Comparison of ENCODE assay signal across 10 mouse cellular contexts in genomic region chr4:41493464-41494116, GRCm38 (mm10). TPM values are rescaled to one million over a fixed set of nuclear protein-coding genes. Genes with fewer than 3 reads are reported as not detected.
A peak's percentile ranks its signal among the peaks of the same experiment; 100 is the strongest.
DNase-seq lines count a peak whose midpoint lies in the region; ATAC-seq and TF ChIP-seq lines count a peak whose summit lies in the region.
"Had no signal": no experiment of that assay in that cellular context is flagged by ENCODE, and none has a peak within 500 bp of the region (broad histone marks: within the 10 kb centered on the region; RNA-seq: fewer than 3 reads in every experiment).

No protein-coding gene starts in this region.

- peaks cover 35% of the 10 kb centered on the region for H3K4me1 ChIP-seq in liver, adult 2 months (ENCODE audit: control insufficient read depth, insufficient read depth, low read length)
- H3K4me1 ChIP-seq in intestine, embryonic 14.5 days (replicated peaks; ENCODE audit: control insufficient read depth, insufficient read depth, low read length): peaks cover 11% of the 10 kb centered on the region; the same call in 1 of the 2 replicates

- H3K4me3 ChIP-seq in liver, adult 2 months (ENCODE audit: insufficient read depth, low read depth, low read length): no peak overlapping the region
- no peak overlapping the region for H3K4me3 ChIP-seq in intestine, embryonic 14.5 days (ENCODE audit: low read depth, low read length)

- H3K36me3 ChIP-seq in liver, adult 2 months (ENCODE audit: control insufficient read depth, insufficient read depth, low read length): peaks cover 3% of the 10 kb centered on the region; the same call in 1 of the 2 replicates
- no peaks in the 10 kb centered on the region for H3K36me3 ChIP-seq in intestine, embryonic 14.5 days (ENCODE audit: control insufficient read depth, insufficient read depth, low read length)

- no peak for TF ChIP-seq CTCF in liver, adult 2 months (IDR thresholded peaks at IDR 0.05; ENCODE audit: low read depth, low read length)

- no peaks in the 10 kb centered on the region for H3K27me3 ChIP-seq in liver, adult 2 months (ENCODE audit: control insufficient read depth, insufficient read depth, low read length)
- peaks cover 25% of the 10 kb centered on the region for H3K27me3 ChIP-seq in intestine, embryonic 14.5 days (replicated peaks; ENCODE audit: control insufficient read depth, insufficient read depth, low read length)

- 0 out of 2 replicates have a peak, but pooled peaks have one; percentile 16 for ATAC-seq in intestine, embryonic 14.5 days (replicated peaks; ENCODE audit: low FRiP score, low TSS enrichment, low read depth)
- ATAC-seq: CD4-positive, CD25-positive, alpha-beta regulatory T cell, adult 4 months; hindbrain, embryonic 16.5 days had no signal

- peak; percentile 93 for DNase-seq in liver, adult 2 months (ENCODE audit: extremely low read depth, low read depth, low spot score)
- no peak for DNase-seq in liver
- peak; percentile 54 for DNase-seq in intestine, embryonic 14.5 days (ENCODE audit: low spot score)
- DNase-seq in lung, postnatal 10 days: peak; percentile 53
- peak; percentile 52 for DNase-seq in yolk sac, embryonic 10.5 days (ENCODE audit: low spot score)
- DNase-seq in spleen, adult 18-20 months: no peak
- no peak for DNase-seq in urinary bladder, adult 2 months (ENCODE audit: low spot score)
- DNase-seq: midbrain, embryonic 14.5 days had no signal

- H3K9ac ChIP-seq in liver, adult 2 months (ENCODE audit: low read depth, low read length): no peak overlapping the region
- H3K9ac ChIP-seq in intestine, embryonic 14.5 days (ENCODE audit: low read length): no peak overlapping the region

- no peak overlapping the region for H3K4me2 ChIP-seq in intestine, embryonic 14.5 days (ENCODE audit: low read length)

- H3K9me3 ChIP-seq in intestine, embryonic 14.5 days (ENCODE audit: control insufficient read depth, low read length): no peaks in the 10 kb centered on the region

- no peak for TF ChIP-seq POLR2A in liver, adult 2 months (IDR thresholded peaks at IDR 0.05; ENCODE audit: extremely low read depth, insufficient read depth, low read length)

- 45% methylated on average over 3 of the region's 3 CpGs for WGBS in liver, adult 2 months
- 52% methylated on average over 3 of the region's 3 CpGs for WGBS in intestine, embryonic 14.5 days

- peak overlapping the region; percentile 87 for H3K27ac ChIP-seq in liver, adult 2 months (replicated peaks; ENCODE audit: insufficient read depth, low read depth, low read length)
- H3K27ac ChIP-seq in intestine, embryonic 14.5 days (ENCODE audit: low read depth): no peak overlapping the region

- peaks cover 11% of the 10 kb centered on the region; the same call in 1 of the 2 replicates for H3K79me2 ChIP-seq in liver, adult 2 months (ENCODE audit: control insufficient read depth, insufficient read depth, low read length)

RNA-seq across cellular contexts. Expression of gene AI464131, which starts 9.3 kb away (rescaled TPM):
- total RNA-seq in liver, adult 2 months (2014; rRNA removed): 15.9 and 21.7 TPM in 2 replicates
- polyA plus RNA-seq in liver, adult 2 months (2012; rRNA removed): 27.9 and 28.9 TPM in 2 replicates
- polyA plus RNA-seq in intestine, embryonic 14.5 days (2014; fragmentation: Nextera tagmentation; extraction: Ambion mirVana): 6.1 and 6.9 TPM in 2 replicates
- polyA plus RNA-seq in urinary bladder, adult 2 months (2012; rRNA removed): 8.0 and 11.4 TPM in 2 replicates
- polyA plus RNA-seq: CD4-positive, CD25-positive, alpha-beta regulatory T cell, adult 4 months had no signal

RNA-seq across cellular contexts. Expression of gene 1110017D15Rik, which starts 23.5 kb away (rescaled TPM):
- not detected in 2 replicates for total RNA-seq in liver, adult 2 months (2014; rRNA removed)
- polyA plus RNA-seq in liver, adult 2 months (2012; rRNA removed): 0.24 TPM in 1 of 2 replicates, not detected in the other
- polyA plus RNA-seq in intestine, embryonic 14.5 days (2014; fragmentation: Nextera tagmentation; extraction: Ambion mirVana): 0.61 and 0.83 TPM in 2 replicates
- 0.10 and 0.22 TPM in 2 replicates for polyA plus RNA-seq in urinary bladder, adult 2 months (2012; rRNA removed)
- polyA plus RNA-seq: CD4-positive, CD25-positive, alpha-beta regulatory T cell, adult 4 months had no signal

RNA-seq across cellular contexts. Expression of gene Nudt2, which starts 28.6 kb away (rescaled TPM):
- total RNA-seq in liver, adult 2 months (2014; rRNA removed): 33.0 and 33.9 TPM in 2 replicates
- polyA plus RNA-seq in liver, adult 2 months (2012; rRNA removed): 18.3 and 18.6 TPM in 2 replicates
- 57.7 and 58.7 TPM in 2 replicates for polyA plus RNA-seq in intestine, embryonic 14.5 days (2014; fragmentation: Nextera tagmentation; extraction: Ambion mirVana)
- polyA plus RNA-seq in urinary bladder, adult 2 months (2012; rRNA removed): 29.5 and 34.6 TPM in 2 replicates

RNA-seq across cellular contexts. Expression of gene Kif24, which starts 28.9 kb away (rescaled TPM):
- total RNA-seq in liver, adult 2 months (2014; rRNA removed): 0.37 and 0.94 TPM in 2 replicates
- 0.27 and 0.43 TPM in 2 replicates for polyA plus RNA-seq in liver, adult 2 months (2012; rRNA removed)
- polyA plus RNA-seq in intestine, embryonic 14.5 days (2014; fragmentation: Nextera tagmentation; extraction: Ambion mirVana): 5.9 and 7.4 TPM in 2 replicates
- polyA plus RNA-seq in urinary bladder, adult 2 months (2012; rRNA removed): 0.53 and 0.61 TPM in 2 replicates

Comparison
In these comparisons a context has a peak if more than half of its experiments do, and no peak if none do; other contexts are left out.
1. DNase-seq: peak in liver, adult 2 months (single experiment), intestine, embryonic 14.5 days (single experiment), lung, postnatal 10 days (single experiment) and yolk sac, embryonic 10.5 days (single experiment); none in liver (single experiment), spleen, adult 18-20 months (0 of 2) and urinary bladder, adult 2 months (single experiment).